Mouse (Mus musculus): Measurements from ENCODE around the gene Olfr211.
"Not testable (repeated sequence)": the region's sequence is repeated elsewhere in the genome, so short reads cannot be mapped to it uniquely, and the experiment has no call there.

Olfr211 gene

GRCm38 (mm10) chr6:116488791-116489190, at the start of gene Olfr211:
Gene Olfr211, plus strand, starts transcription at chr6:116489091.
- DNase-seq (ENCODE audit: low spot score in 2 of 2) = no peak

- DNase-seq (ENCODE audit: low spot score in 2 of 2) = no peak
Observed at GRCm38 (mm10) chr6:116439531-116439930, 49.4 kb upstream of the Olfr211 start.

- no peak for DNase-seq (ENCODE audit: low spot score in 2 of 2)
Observed at GRCm38 (mm10) chr6:116440447-116440846, 48.4 kb upstream of the Olfr211 start.

DNA sequence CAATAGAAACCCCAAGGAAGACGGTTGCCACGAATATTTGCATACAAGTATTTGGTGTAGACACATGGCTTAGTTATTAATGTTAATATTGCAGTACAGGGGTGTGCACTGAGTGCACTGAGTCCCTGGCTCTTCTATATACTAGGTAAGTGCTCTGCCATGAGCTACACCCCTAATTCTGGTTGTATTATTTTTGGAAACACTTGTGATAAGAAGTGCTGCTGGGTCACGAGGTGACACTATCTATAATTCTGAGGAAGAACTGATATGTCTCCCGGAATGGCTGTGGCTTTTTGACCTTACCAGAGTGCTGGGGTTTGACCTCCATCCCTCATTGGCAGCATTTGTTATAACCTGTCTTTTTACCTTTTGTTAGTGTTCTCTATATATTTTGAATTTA, 48.0 kb upstream of the Olfr211 start:
- DNase-seq (ENCODE audit: low spot score in 2 of 2) = no peak

DNA sequence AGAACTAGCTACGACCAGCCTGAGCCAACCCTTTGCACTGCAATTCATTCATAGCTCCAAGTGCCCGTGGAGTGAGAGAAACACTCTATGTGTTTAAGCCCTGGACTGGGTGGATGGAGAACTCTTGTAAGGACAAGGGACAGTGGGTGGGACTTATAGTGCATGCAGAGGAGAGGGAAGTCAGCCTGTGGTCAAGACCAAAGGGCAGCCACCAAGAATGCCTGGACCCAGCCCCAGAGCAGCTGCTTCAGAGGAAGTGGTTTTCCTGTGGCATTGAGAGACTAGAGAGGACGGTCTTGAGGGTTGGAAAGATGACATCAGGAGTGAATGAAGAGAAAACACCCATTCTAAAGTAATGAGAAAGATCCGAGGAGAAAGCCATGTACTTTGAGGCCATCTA, 33.1 kb upstream of the Olfr211 start:
- DNase-seq (ENCODE audit: low spot score in 2 of 2) = peak in 1 of 2 experiments; percentile 34

GRCm38 (mm10) chr6:116456482-116456881, 32.4 kb upstream of the Olfr211 start:
- DNase-seq (ENCODE audit: low spot score in 2 of 2) = no peak

- no peak for DNase-seq (ENCODE audit: low spot score in 2 of 2)
Observed at GRCm38 (mm10) chr6:116458728-116459127, 30.2 kb upstream of the Olfr211 start.

- no peak for DNase-seq (ENCODE audit: low spot score in 2 of 2)
Observed at GRCm38 (mm10) chr6:116459232-116459631, 29.7 kb upstream of the Olfr211 start.

- DNase-seq (ENCODE audit: low spot score in 2 of 2) = no peak
Observed at GRCm38 (mm10) chr6:116460544-116461283, 28.2 kb upstream of the Olfr211 start, which contains the start of gene Alox5. Gene Alox5, minus strand, starts transcription at chr6:116461178.

DNA sequence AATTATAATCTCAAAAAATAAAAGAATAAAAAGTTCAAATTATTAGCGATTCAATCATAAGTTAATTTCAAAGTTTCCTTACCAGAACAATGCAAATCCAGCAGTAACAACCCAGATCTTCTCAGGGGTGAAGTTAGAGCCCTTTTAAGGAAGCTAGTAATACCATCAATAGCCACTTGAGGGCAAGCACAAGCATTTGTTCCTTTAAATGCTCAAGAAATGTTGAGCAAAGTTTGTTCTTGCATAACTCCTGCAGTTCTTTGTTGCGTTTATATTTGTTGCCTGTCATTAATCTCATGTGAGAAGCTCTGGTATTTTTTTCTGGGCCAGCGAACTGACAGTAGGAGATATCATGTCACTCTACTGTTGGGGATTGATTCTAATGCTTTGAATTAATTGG, 20.8 kb upstream of the Olfr211 start:
- no peak for DNase-seq (ENCODE audit: low spot score in 2 of 2)

DNA sequence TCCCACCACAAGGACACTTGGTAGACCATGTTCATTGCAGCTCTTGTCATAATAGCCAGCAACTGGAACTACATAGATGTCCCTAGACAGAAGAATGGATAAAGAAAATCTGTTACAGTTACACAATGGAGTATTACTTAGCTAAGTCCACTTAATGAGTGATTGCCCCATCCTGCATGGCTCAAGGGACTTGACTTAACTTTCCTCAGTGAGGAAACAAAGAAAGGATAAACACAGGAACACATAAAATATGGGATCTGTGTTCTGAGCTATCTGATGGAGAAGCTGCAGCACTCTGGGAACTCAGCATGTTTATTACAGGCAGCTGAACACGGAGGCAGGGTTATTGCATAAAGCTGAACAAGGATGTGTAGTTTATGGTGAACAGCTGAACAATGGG, 3.8 kb upstream of the Olfr211 start:
- DNase-seq (ENCODE audit: low spot score in 2 of 2) = no peak

DNA sequence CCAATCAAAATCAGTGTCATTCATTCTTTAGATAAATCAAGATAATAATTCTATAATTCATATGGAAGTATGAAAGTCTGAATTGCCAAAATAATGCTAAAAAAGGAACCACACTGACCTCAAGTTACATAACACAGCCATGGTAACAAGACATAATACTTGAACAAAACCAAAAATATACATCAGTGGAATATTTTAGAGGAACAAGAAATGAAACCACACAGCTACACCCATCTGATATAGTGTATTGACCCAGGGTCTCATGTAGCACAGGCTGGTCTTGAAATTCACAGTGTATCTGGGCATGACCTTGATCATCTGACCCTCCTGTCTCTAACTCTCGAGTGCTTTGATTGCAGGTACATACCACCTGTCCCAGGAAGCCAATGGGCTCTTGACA, 2.1 kb upstream of the Olfr211 start:
- no peak for DNase-seq (ENCODE audit: low spot score in 2 of 2)

DNA sequence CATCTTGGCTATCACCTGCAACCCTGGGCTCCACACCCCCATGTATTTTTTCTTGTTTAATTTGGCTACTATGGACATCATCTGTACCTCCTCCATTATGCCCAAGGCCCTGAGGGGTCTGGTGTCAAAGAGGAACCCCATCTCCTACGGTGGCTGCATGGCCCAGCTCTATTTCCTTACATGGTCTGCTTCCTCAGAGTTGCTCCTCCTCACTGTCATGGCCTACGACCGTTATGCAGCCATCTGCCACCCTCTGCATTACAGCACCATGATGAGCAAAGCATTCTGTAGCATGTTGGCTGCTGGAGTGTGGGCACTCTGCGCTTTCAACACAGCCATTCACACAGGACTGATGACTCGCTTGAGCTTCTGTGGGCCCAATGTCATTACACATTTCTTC, 4.9 kb downstream of the Olfr211 start:
- DNase-seq (ENCODE audit: low spot score in 2 of 2) = no peak

GRCm38 (mm10) chr6:116495960-116496359, 7.1 kb downstream of the Olfr211 start:
- DNase-seq (ENCODE audit: low spot score in 2 of 2) = no peak

DNA sequence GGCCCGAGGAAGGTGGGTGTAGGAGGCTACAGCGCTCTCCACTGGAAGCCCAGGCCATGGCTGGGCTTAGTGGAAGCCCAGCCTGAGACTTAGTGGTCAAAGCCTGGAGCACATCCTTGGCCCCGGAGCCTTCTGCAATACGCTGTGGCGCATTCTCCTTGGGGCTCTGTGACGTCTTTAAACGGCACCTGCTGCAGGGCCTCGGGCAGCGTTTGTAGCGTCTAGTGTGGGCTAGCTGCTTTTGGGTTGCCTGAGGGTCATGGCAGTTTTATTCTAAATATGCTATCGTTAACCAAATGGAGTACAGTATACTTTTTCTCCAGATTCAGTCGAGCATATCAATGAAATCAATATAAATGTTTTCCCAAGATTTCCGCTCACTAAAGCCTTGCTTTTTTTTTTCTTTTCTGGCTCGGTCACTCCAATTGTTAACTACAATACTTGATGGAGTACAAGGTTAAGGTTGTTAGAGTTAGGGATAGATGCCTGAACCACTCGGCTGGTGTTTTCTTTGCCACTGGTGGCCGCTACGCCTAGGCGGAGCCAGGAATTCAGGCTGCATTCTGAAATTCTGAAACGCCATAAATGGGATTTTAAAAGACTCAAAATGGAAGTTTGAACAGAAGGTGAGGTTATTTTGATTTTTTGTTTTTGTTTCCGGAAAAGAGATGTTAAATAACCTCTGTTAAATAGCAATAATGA, 17.6 kb downstream of the Olfr211 start, which contains the start of gene Olfr212:
Gene Olfr212, plus strand, starts transcription at position 215 of the 702 bp plus-strand sequence.
- DNase-seq (ENCODE audit: low spot score in 2 of 2) = not testable (repeated sequence)

- no peak for DNase-seq (ENCODE audit: low spot score in 2 of 2)
Observed at GRCm38 (mm10) chr6:116514832-116515231, 25.9 kb downstream of the Olfr211 start.

GRCm38 (mm10) chr6:116538156-116538555, 49.3 kb downstream of the Olfr211 start, which contains the start of gene Olfr213:
Gene Olfr213, plus strand, starts transcription at chr6:116538456.
- no peak for DNase-seq (ENCODE audit: low spot score in 2 of 2)

DNA sequence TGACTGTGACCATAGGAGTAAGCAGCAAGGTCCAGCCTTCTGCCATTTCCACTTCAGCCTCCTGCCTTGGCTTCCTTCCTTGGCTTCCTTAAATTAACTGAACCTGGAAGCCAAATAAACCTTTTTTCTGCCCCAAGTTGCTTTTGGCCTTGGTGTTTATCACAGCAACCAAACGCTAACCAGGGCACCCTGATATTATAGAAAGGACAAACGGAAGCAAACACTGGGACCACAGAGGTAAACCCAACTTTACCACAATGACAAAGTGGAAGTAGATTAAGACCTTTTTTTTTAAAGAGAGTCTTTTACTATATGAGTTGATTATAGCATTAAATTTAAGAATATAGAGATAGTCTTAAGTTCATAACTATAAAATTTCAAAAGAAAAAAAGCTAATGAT, 53.6 kb downstream of the Olfr211 start:
- no peak for DNase-seq (ENCODE audit: low spot score in 2 of 2)
